Mouse (Mus musculus): Measurements from ENCODE around the gene H2al1i. TPM values are rescaled to one million over a fixed set of nuclear protein-coding genes. Genes with fewer than 3 reads are reported as not detected.
"Not testable (repeated sequence)": the region's sequence is repeated elsewhere in the genome, so short reads cannot be mapped to it uniquely, and the experiment has no call there.

Gene H2al1i
- polyA plus RNA-seq (2012; rRNA removed): not detected in 2 replicates

DNA sequence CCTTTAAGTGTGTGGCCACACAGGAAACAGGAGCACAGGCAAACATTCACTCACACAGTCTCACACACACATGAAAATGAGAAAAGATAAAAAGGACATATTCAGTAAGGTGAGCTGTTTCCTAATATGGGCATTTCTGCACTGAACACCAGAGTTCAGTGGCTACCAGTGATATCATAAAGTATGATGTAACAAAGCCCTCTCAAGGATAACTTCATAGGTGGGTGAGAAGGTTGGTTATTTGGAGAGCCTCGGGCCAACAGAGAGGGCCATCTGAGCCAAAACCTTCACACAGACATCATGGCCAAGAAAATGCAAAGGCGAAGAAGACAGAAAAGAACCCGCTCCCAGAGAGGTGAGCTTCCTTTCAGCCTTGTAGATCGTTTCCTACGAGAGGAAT is at the start of gene H2al1i:
Gene H2al1i, plus strand, starts transcription at position 301 of the 400 bp plus-strand sequence.
- not testable (repeated sequence) for DNase-seq (ENCODE audit: extremely low spot score in 1 of 2, low spot score in 1 of 2)

DNA sequence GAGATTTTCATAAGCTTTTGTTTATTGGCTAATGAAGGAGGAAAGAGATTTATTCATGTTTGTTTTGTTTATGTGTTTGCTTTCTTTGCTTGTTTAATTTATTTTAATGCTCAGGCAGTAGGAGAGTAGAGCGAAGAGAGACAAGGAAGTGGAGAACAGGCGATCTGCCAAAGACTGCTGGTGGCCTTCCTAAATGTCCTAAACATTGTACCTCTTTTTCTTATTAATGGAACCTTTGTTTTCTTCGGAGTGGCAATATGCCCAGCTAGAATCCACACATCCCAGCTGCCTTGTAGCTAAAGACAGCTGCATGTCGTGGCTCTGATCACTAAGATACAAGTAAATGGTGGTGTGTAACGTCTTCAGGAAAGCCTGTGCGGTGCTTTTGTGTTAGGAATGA is 47.4 kb upstream of the H2al1i start:
- DNase-seq (ENCODE audit: extremely low spot score in 1 of 2, low spot score in 1 of 2): no peak

DNA sequence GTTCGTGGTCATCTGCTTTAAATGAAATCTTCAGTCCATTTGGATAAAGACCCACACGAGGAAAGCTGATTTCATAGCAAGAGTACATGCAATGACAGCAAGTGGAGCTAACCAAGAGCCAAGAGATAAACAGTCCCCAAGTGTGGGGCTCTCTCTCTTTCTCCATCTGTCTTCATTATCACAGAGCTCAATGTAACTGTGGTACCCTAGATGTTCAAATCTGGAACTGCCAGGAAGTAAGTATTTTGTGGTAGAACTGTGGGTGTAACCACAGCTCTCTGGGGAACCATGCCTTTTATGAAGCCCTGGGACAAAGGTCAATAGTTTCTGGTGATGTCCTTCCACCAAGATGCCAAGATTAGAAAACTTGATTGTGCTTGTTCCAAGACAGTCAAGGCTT is 43.7 kb upstream of the H2al1i start:
- DNase-seq (ENCODE audit: extremely low spot score in 1 of 2, low spot score in 1 of 2): no peak

DNA sequence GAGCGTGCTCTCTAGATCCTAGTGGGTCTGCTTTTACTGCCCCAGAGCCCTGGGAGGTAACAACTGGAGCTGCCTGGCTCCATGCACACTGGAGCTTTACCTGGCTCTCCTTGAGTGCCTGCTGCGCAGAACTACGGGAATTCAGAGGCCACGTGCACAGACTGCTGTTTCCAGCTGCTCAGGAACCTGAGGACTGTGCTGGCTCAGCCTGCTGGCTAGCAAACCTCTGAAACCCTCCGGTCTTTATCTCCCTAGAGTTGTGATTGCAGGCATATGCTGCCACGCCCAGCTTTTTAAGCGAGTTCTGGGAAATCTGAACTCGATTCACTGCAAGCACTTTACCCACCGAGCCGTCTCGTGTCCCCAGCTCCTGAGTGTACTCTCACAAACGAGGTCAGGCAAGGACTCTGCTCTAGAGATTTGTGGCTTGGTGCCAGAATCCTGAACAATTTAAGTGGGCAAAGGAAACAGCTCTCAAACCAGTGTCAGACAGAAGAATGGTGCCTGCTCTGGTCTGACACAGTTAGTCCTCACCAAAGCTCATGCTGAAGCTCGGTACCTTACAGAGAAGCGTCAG is 36.1 kb upstream of the H2al1i start:
- no peak for DNase-seq (ENCODE audit: extremely low spot score in 1 of 2, low spot score in 1 of 2)

DNA sequence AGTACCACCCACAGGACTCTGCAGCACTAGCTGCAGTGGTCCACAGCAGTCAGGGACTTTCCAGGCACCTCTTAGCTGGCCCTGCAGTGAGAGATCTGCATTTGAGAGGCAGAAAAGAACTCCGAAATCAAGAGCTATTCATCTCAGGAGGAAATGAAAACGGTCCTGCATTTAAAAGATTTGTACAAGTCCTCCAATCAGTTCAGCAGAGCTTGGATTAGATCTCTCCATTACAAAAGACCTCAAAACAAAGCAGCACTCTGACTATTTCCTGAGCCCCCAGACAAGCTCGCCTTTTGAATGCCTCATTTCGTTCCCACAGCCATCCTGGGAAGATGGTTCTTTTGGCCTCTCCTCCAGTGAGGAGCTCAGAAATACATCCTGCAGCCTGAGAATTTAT is 35.2 kb upstream of the H2al1i start:
- no peak for DNase-seq (ENCODE audit: extremely low spot score in 1 of 2, low spot score in 1 of 2)

DNA sequence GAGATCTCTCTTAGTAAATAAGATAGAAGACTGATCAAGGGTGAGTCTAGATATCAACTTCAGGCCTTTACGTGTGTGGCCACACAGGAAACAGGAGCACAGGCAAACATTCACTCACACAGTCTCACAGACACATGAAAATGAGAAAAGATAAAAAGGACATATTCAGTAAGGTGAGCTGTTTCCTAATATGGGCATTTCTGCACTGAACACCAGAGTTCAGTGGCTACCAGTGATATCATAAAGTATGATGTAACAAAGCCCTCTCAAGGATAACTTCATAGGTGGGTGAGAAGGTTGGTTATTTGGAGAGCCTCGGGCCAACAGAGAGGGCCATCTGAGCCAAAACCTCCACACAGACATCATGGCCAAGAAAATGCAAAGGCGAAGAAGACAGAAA is 25.5 kb upstream of the H2al1i start, which contains the start of gene H2al1a:
Gene H2al1a, plus strand, starts transcription at position 301 of the 400 bp plus-strand sequence.
- DNase-seq (ENCODE audit: extremely low spot score in 1 of 2, low spot score in 1 of 2): not testable (repeated sequence)

DNA sequence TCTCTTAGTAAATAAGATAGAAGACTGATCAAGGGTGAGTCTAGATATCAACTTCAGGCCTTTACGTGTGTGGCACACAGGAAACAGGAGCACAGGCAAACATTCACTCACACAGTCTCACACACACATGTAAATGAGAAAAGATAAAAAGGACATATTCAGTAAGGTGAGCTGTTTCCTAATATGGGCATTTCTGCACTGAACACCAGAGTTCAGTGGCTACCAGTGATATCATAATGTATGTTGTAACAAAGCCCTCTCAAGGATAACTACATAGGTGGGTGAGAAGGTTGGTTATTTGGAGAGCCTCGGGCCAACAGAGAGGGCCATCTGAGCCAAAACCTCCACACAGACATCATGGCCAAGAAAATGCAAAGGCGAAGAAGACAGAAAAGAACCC is 22.3 kb upstream of the H2al1i start, which contains the start of gene H2al1b:
Gene H2al1b, plus strand, starts transcription at position 301 of the 400 bp plus-strand sequence.
- not testable (repeated sequence) for DNase-seq (ENCODE audit: extremely low spot score in 1 of 2, low spot score in 1 of 2)

DNA sequence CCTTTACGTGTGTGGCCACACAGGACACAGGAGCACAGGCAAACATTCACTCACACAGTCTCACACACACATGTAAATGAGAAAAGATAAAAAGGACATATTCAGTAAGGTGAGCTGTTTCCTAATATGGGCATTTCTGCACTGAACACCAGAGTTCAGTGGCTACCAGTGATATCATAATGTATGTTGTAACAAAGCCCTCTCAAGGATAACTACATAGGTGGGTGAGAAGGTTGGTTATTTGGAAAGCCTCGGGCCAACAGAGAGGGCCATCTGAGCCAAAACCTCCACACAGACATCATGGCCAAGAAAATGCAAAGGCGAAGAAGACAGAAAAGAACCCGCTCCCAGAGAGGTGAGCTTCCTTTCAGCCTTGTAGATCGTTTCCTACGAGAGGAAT is 19.1 kb upstream of the H2al1i start, which contains the start of gene H2al1c:
Gene H2al1c, plus strand, starts transcription at position 301 of the 400 bp plus-strand sequence.
- DNase-seq (ENCODE audit: extremely low spot score in 1 of 2, low spot score in 1 of 2): not testable (repeated sequence)

DNA sequence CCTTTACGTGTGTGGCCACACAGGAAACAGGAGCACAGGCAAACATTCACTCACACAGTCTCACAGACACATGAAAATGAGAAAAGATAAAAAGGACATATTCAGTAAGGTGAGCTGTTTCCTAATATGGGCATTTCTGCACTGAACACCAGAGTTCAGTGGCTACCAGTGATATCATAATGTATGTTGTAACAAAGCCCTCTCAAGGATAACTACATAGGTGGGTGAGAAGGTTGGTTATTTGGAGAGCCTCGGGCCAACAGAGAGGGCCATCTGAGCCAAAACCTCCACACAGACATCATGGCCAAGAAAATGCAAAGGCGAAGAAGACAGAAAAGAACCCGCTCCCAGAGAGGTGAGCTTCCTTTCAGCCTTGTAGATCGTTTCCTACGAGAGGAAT is 15.9 kb upstream of the H2al1i start, which contains the start of gene H2al1d:
Gene H2al1d, plus strand, starts transcription at position 301 of the 400 bp plus-strand sequence.
- DNase-seq (ENCODE audit: extremely low spot score in 1 of 2, low spot score in 1 of 2): not testable (repeated sequence)

DNA sequence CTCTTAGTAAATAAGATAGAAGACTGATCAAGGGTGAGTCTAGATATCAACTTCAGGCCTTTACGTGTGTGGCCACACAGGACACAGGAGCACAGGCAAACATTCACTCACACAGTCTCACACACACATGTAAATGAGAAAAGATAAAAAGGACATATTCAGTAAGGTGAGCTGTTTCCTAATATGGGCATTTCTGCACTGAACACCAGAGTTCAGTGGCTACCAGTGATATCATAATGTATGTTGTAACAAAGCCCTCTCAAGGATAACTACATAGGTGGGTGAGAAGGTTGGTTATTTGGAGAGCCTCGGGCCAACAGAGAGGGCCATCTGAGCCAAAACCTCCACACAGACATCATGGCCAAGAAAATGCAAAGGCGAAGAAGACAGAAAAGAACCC is 12.8 kb upstream of the H2al1i start, which contains the start of gene H2al1e:
Gene H2al1e, plus strand, starts transcription at position 301 of the 400 bp plus-strand sequence.
- DNase-seq (ENCODE audit: extremely low spot score in 1 of 2, low spot score in 1 of 2): not testable (repeated sequence)

DNA sequence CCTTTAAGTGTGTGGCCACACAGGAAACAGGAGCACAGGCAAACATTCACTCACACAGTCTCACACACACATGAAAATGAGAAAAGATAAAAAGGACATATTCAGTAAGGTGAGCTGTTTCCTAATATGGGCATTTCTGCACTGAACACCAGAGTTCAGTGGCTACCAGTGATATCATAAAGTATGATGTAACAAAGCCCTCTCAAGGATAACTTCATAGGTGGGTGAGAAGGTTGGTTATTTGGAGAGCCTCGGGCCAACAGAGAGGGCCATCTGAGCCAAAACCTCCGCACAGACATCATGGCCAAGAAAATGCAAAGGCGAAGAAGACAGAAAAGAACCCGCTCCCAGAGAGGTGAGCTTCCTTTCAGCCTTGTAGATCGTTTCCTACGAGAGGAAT is 9.6 kb upstream of the H2al1i start, which contains the start of gene H2al1f:
Gene H2al1f, plus strand, starts transcription at position 301 of the 400 bp plus-strand sequence.
- DNase-seq (ENCODE audit: extremely low spot score in 1 of 2, low spot score in 1 of 2): not testable (repeated sequence)

DNA sequence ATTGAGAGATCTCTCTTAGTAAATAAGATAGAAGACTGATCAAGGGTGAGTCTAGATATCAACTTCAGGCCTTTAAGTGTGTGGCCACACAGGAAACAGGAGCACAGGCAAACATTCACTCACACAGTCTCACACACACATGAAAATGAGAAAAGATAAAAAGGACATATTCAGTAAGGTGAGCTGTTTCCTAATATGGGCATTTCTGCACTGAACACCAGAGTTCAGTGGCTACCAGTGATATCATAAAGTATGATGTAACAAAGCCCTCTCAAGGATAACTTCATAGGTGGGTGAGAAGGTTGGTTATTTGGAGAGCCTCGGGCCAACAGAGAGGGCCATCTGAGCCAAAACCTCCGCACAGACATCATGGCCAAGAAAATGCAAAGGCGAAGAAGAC is 6.5 kb upstream of the H2al1i start, which contains the start of gene H2al1g:
Gene H2al1g, plus strand, starts transcription at position 301 of the 400 bp plus-strand sequence.
- not testable (repeated sequence) for DNase-seq (ENCODE audit: extremely low spot score in 1 of 2, low spot score in 1 of 2)

DNA sequence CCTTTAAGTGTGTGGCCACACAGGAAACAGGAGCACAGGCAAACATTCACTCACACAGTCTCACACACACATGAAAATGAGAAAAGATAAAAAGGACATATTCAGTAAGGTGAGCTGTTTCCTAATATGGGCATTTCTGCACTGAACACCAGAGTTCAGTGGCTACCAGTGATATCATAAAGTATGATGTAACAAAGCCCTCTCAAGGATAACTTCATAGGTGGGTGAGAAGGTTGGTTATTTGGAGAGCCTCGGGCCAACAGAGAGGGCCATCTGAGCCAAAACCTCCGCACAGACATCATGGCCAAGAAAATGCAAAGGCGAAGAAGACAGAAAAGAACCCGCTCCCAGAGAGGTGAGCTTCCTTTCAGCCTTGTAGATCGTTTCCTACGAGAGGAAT is 3.3 kb upstream of the H2al1i start, which contains the start of gene H2al1h:
Gene H2al1h, plus strand, starts transcription at position 301 of the 400 bp plus-strand sequence.
- not testable (repeated sequence) for DNase-seq (ENCODE audit: extremely low spot score in 1 of 2, low spot score in 1 of 2)

DNA sequence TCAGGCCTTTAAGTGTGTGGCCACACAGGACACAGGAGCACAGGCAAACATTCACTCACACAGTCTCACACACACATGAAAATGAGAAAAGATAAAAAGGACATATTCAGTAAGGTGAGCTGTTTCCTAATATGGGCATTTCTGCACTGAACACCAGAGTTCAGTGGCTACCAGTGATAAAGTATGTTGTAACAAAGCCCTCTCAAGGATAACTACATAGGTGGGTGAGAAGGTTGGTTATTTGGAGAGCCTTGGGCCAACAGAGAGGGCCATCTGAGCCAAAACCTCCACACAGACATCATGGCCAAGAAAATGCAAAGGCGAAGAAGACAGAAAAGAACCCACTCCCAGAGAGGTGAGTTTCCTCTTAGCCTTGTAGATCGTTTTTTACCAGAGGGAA is 3.1 kb downstream of the H2al1i start, which contains the start of gene H2al1j:
Gene H2al1j, plus strand, starts transcription at position 301 of the 400 bp plus-strand sequence.
- DNase-seq (ENCODE audit: extremely low spot score in 1 of 2, low spot score in 1 of 2): not testable (repeated sequence)

DNA sequence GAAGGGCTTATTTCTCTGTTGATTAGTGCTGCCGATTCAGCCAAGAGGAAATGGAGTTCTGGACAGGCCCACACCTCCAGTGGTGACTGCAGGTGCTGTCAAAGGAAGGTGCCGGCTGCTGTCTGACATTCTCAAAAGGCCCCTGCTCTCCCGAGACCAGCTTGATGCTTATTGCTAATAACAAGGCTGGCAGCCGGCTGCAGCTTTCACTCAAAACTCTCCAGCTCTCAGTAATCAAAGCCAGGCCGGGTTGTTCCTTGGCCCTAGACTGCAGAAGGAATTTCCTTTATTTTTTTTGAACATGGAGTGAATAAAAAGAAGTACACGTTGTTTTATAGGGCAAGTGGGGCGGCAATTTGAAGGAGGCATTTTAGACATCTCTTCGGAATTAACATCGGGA is 21.3 kb downstream of the H2al1i start:
- no peak for DNase-seq (ENCODE audit: extremely low spot score in 1 of 2, low spot score in 1 of 2)

DNA sequence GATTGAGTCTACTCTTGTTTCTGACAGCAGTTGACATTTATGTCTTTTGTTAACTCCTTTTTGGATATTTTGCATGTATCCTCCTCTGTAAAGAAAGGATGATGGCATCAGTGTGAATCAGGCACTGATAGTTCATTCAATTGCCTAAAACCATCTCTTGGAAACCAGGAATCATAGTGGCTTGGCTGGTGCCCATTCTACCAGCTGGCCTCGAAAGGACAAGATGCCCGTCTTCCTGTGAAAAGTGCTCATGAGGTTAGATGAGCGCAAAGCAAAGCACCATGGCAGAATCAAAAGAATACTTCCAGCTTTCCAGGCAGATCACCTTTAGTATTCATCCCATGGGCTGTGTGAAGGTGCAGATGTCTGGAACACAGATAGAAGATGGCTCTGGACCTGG is 22.3 kb downstream of the H2al1i start:
- no peak for DNase-seq (ENCODE audit: extremely low spot score in 1 of 2, low spot score in 1 of 2)

DNA sequence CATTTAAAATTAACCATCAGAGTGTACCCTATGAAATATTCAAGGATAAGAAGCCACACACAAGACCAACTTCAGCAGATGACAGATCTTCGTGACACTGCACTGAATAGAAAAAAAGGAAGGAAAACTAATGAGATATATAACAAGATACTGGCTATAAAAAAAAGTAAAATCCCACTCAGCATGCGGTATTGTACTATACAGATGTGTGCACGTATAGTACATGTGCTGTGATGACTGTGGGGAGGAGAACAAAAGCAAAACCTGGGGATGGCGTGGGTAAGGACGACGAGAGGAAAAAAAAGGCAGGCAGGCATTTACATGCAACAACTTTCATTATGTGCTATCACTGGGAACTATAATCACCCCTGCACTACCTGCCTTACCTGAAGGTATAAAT is 36.4 kb downstream of the H2al1i start:
- no peak for DNase-seq (ENCODE audit: extremely low spot score in 1 of 2, low spot score in 1 of 2)

DNA sequence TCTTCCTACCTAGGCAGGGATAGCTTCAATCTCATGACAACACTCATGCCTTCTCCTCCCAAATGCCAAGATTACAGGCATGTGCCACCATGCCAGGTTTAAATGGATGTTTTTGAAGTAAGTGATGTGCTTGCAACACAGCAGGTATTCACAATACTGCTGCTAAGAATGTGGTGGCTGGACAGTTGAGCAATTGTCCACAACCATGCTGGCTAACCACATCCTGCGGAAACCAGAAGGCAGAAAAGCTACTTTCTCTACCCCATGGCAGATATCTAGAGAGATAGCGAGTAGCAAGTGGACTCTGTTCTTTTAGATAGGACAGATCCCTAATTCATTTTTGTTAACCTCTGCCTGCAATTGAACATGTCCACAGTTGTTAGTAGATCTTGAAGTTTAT is 36.8 kb downstream of the H2al1i start:
- no peak for DNase-seq (ENCODE audit: extremely low spot score in 1 of 2, low spot score in 1 of 2)

DNA sequence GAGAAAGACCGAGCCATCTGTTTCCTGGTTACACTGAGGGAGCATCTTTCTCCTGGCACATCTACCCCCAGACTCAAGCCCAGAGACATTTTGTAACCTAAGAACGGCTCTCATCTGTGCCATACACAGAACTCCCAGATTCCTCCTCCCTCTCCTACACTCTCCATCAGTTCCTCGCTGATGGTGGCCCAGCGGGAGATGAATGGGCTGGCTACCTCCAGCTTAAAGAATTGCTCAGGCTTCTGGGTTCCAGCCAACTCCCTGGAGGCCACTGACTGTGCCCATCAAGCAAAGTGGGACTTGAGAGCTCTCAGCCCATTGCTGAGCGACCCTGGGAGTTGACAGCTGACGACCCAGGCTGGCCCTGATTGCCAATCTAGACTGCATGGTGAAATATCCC is 39.4 kb downstream of the H2al1i start:
- DNase-seq (ENCODE audit: extremely low spot score in 1 of 2, low spot score in 1 of 2): no peak

DNA sequence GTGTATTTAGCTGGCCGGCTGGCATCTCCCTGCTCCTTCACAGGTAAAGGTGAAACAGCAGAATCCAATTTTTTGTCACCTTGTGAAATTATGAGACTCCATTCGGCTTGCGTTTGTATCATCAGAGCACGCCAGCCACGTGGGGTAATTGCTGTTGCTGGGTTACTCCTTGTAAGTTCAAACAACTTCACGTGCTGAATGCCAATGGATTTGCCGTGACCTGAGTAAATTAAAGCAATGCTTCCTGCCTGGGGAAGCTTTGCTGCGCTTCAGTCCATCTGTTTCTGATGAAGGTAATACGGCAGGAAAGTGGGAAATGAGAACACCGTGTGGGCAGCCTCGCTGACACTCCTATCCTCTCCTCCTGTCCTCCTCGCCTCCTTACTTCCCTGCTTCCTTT is 40.7 kb downstream of the H2al1i start:
- no peak for DNase-seq (ENCODE audit: extremely low spot score in 1 of 2, low spot score in 1 of 2)

All from frontal cortex, adult 2 months (tissue).